Mouse (Mus musculus) stomach, postnatal 0 days (tissue): ENCODE results near the gene Nup210l.

Source experiments
- CTCF ChIP-seq: IDR thresholded peaks from 2 replicates; pipeline ENCODE4 v1.5.1; 2016; ENCODE audit warnings: antibody characterized with exemption, low read depth, mild to moderate bottlenecking, moderate library complexity
- EP300 ChIP-seq: optimal IDR thresholded peaks from 2 replicates; pipeline ENCODE3; 2016; ENCODE audit warnings: antibody characterized with exemption

- TF ChIP-seq CTCF (no peak), EP300 (no peak)
Measured at GRCm38 (mm10) chr3:90250791-90251190, 146.9 kb downstream of the Nup210l start.
